Mouse (Mus musculus) left cerebral cortex, adult 18-20 months (tissue): Measurements from ENCODE around the gene S100a6. TPM values are rescaled to one million over a fixed set of nuclear protein-coding genes. Genes with fewer than 3 reads are reported as not detected.

Source experiments
- total RNA-seq, 2 experiments: library from RNA; stranded (reverse); gene quantifications; 2 replicates each; pipeline ENCODE4 v1.2.3; 2021

Gene S100a6
- total RNA-seq, 2 experiments from 2014 or later = 30.8 to 37.4 TPM

Other genes starting within 250 kb of the S100a6 start
- 1 to 10 TPM; 5.9 to 9.3 TPM for gene Slc27a3, start 222.9 kb upstream of the S100a6 start, total RNA-seq
- gene Ints3, start 179.3 kb upstream of the S100a6 start, total RNA-seq = 10 to 100 TPM; 63.1 to 66.1 TPM
- gene Npr1, start 147.0 kb upstream of the S100a6 start, total RNA-seq = 1 to 10 TPM; 4.6 to 5.0 TPM
- gene Ilf2, start 136.8 kb upstream of the S100a6 start, total RNA-seq = 10 to 100 TPM; 90.2 to 94.9 TPM
- 10 to 100 TPM; 55.5 to 57.0 TPM for gene Snapin, start 121.8 kb upstream of the S100a6 start, total RNA-seq
- 100 to 1,000 TPM; 165 TPM for gene Chtop, start 103.4 kb upstream of the S100a6 start, total RNA-seq
- 100 to 1,000 TPM; 127 to 133 TPM for gene S100a1, start 98.5 kb upstream of the S100a6 start, total RNA-seq
- gene S100a13, start 98.4 kb upstream of the S100a6 start, total RNA-seq = 10 to 100 TPM; 19.2 to 20.4 TPM
- under 1 TPM; 0.52 to 0.70 TPM for gene S100a14, start 86.0 kb upstream of the S100a6 start, total RNA-seq
- 10 to 100 TPM; 75.6 to 80.4 TPM for gene S100a16, start 75.6 kb upstream of the S100a6 start, total RNA-seq
- 1 to 10 TPM in 1 of 2 experiments, under 1 TPM in 1; 0.96 to 1.6 TPM for gene S100a3, start 52.3 kb upstream of the S100a6 start, total RNA-seq
- gene S100a2, start 22.6 kb upstream of the S100a6 start, total RNA-seq = not detected
- not detected for gene Gm42674, start 11.0 kb upstream of the S100a6 start, total RNA-seq
- 1 to 10 TPM; 2.9 to 4.5 TPM for gene S100a4, start 9.1 kb upstream of the S100a6 start, total RNA-seq
- gene S100a5, start 4.4 kb upstream of the S100a6 start, total RNA-seq = not detected
- 1 to 10 TPM; 1.0 to 1.1 TPM for gene S100a7a, start 41.1 kb downstream of the S100a6 start, total RNA-seq
- gene S100a8, start 56.1 kb downstream of the S100a6 start, total RNA-seq = 1 to 10 TPM in 1 of 2 experiments, not detected in 1; 2.6 TPM
- 1 to 10 TPM in 1 of 2 experiments, not detected in 1; 1.6 TPM for gene S100a9, start 82.8 kb downstream of the S100a6 start, total RNA-seq
- not detected for gene Pglyrp4, start 114.0 kb downstream of the S100a6 start, total RNA-seq
- gene Gm5849, start 165.0 kb downstream of the S100a6 start, total RNA-seq = not detected